Mouse (Mus musculus): Measurements from ENCODE around the gene Hykk.

Hykk gene

DNA sequence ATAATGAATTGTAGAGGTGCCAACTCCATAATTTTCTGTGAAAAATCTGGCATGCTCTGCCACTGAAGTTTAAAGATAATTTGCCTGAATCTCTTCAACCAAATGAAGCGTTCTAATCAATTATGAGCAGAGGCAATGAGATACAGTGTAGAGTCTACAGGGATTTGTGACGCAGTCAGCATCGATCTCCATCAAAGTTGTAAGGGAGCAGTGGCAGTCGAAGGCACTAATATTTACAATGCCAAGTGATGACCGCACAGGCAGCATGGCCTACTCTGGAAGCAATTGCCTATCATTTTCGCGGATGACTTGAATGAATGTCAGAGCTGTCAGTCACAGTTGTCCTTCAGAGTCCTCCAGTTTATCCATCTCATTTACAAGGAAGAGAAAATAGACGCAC, 63.6 kb downstream of the Hykk start, which contains the start of gene Chrna5:
Gene Chrna5, plus strand, starts transcription at position 207 of the 400 bp plus-strand sequence.
- no peak for DNase-seq (ENCODE audit: low read depth, low spot score)

DNA sequence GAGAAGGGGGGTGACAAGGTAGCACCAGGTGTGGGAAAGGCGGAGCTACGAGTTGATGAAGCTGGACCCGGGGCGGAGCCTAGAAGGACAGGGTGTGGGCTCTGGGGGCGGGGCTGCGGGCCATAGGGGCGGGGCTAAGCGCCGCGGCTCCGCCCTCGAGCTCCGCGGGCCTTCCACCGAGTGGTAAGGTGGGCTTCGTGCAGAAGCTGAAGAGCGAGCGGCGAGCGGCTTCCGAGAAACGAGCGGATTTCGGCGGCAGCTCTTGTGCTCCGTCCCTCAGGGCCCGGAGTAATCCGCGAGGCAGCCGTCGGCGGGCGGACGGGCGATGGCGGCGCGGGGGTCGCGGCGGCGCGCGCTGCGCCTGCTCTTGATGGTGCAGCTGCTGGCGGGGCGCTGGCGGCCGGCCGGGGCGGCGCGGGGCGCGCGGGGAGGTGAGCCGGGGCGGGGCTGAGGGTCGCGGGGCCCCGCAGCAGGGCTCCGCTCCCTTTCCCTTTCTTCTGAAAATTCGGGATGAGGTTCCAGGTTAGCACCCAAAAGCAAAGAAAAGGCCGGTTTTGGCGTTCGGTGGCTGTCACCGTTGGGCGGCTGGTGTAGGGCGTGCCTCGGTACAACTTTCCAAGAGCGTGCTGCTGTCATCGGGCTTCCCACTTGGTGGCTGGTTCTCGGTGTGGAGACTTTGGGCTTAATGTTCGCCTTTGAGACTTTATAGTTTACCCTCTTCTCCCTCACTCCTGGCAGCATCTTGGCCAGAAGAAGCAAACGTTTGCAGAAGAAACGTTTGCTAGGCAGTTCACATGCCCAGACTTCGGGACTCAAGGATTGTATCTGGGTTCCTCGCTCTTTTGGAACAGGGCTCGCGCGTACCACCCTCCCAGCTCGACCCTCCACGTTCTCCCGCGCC, 64.5 kb downstream of the Hykk start:
- DNase-seq (ENCODE audit: low read depth, low spot score), result peak; percentile 57

DNA sequence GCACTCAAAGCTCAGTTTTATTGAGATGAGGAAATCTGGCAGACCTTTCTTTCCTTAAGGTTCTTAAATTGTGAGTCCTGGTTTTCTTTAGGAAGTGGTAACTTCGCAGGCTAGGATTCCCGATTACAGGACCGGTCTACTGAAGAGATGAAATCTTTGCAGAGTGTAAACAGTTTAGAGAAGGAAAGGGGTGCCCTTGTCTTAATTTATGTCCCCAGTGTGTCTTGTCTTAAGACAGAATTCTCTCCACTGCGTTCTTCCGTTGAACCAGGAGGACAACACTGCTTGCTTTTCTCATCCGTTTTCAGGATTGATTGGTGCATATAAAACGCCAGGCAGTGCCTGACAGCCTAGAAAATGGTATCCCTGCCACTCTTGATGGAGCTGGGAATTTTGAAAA, 65.3 kb downstream of the Hykk start:
- no peak for DNase-seq (ENCODE audit: low read depth, low spot score)

DNA sequence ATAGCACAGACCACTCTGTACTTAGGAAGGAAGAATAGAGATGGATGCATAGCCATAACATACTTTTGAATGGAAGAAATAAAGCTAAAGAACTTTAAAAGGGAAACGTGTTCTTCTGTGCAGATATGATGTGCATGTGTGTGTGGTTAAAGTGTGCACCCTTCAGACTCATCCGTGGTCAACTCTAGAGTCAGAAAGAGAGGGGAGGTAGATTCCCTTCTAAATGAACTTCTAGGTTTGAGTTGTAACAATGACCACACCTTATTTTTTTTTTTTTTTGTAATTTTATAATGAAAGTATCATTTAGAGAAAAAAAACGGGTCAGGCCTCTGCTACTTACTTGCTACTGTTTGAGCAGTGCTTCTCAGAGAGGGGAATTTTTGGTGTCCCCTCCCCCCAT, 73.3 kb downstream of the Hykk start:
- no peak for DNase-seq (ENCODE audit: low read depth, low spot score)

DNA sequence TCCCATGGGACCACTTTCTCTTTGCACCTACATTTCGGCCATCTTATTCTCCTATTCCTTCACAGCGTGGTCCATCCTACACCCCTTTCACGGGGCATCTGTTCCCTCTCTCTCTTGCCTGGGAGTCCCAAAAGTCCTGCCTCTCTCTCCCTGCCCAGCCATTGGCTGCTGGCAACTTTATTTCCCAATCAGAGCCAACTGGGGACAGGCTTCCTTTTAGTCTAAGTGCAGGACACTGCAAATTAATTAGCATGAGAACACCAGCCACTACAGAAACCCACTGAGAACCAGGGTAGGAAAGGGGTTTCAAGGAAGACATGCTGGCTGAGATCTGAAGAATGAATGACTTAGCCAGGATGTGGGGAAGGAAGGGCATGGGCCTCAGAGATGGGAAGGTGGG, 77.3 kb downstream of the Hykk start:
- DNase-seq (ENCODE audit: low read depth, low spot score), result no peak

DNA sequence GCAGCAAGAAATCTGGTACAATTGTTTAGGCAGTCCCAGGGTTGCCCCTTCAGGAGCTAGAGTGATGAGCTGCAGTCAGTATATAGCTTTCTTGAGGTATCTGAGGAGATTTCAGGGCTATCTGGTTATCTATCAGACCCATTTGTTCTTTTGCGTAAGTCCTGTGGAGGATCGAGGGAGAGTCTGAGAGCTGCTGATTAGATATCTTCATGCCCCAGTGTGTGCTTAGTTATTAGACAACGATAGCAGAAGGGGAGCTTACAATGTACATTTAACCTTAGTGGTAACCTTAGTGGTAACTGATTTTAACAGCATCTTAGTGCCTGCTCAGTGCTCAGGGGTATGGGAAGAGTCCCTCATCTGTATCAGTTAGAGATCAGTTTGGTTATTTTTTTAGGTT, 78.6 kb downstream of the Hykk start:
- DNase-seq (ENCODE audit: low read depth, low spot score), result no peak
